Mouse (Mus musculus) midbrain, embryonic 15.5 days (tissue): ENCODE measurements around the gene Sat2. TPM values are rescaled to one million over a fixed set of nuclear protein-coding genes. Genes with fewer than 3 reads are reported as not detected.
"Not testable (repeated sequence)": the region's sequence is repeated elsewhere in the genome, so short reads cannot be mapped to it uniquely, and the experiment has no call there.

Experiments used
- ATAC-seq: fragments of 200-750 bp; cut with Nextera tagmentation; replicated peaks from 2 replicates; pipeline ENCODE4 v1.8.0; 2017; ENCODE audit warnings: moderate TSS enrichment
- H3K27ac ChIP-seq: fragments of 300-500 bp; sonication (generic); 2 replicates; pipeline ENCODE4 v1.5.1; 2015; ENCODE audit warnings: mild to moderate bottlenecking, inconsistent platforms
- H3K27me3 ChIP-seq: fragments of 300-500 bp; sonication (generic); replicated peaks from 2 replicates; pipeline ENCODE4 v1.6.1; 2015; ENCODE audit warnings: inconsistent platforms
- H3K36me3 ChIP-seq: fragments of 300-500 bp; sonication (generic); replicated peaks from 2 replicates; pipeline ENCODE4 v1.6.1; 2015; ENCODE audit warnings: inconsistent platforms
- H3K4me1 ChIP-seq: fragments of 300-500 bp; sonication (generic); 2 replicates; pipeline ENCODE4 v1.6.1; 2015; ENCODE audit warnings: inconsistent platforms
- H3K4me2 ChIP-seq: fragments of 300-500 bp; sonication (generic); 2 replicates; pipeline ENCODE4 v1.6.1; 2015; ENCODE audit warnings: inconsistent platforms, mild to moderate bottlenecking, moderate library complexity
- H3K4me3 ChIP-seq: fragments of 300-500 bp; sonication (generic); 2 replicates; pipeline ENCODE4 v1.5.1; 2015; ENCODE audit warnings: mild to moderate bottlenecking, inconsistent platforms
- H3K9ac ChIP-seq: fragments of 300-500 bp; sonication (generic); 2 replicates; pipeline ENCODE4 v1.6.1; 2015; ENCODE audit warnings: mild to moderate bottlenecking, inconsistent platforms
- H3K9me3 ChIP-seq: fragments of 300-500 bp; sonication (generic); 2 replicates; pipeline ENCODE4 v1.6.1; 2016; ENCODE audit warnings: inconsistent platforms
- WGBS: fragments of 180-500 bp; shearing (Covaris S2); methylation state at CpG from one replicate; pipeline ENCODE4 v1.1.7; 2015; ENCODE audit warnings: mixed read lengths; 5-methylcytosine and 5-hydroxymethylcytosine counted together
- polyA plus RNA-seq: library from polyadenylated mRNA; unstranded; fragments of >200 nt; fragmentation: Nextera tagmentation; extraction: Ambion mirVana; gene quantifications from 2 replicates; pipeline ENCODE4 v1.2.1, GENCODE M21; 2015

Sat2 gene
- polyA plus RNA-seq, 1 experiment from 2014 or later = 24.9 TPM

DNA sequence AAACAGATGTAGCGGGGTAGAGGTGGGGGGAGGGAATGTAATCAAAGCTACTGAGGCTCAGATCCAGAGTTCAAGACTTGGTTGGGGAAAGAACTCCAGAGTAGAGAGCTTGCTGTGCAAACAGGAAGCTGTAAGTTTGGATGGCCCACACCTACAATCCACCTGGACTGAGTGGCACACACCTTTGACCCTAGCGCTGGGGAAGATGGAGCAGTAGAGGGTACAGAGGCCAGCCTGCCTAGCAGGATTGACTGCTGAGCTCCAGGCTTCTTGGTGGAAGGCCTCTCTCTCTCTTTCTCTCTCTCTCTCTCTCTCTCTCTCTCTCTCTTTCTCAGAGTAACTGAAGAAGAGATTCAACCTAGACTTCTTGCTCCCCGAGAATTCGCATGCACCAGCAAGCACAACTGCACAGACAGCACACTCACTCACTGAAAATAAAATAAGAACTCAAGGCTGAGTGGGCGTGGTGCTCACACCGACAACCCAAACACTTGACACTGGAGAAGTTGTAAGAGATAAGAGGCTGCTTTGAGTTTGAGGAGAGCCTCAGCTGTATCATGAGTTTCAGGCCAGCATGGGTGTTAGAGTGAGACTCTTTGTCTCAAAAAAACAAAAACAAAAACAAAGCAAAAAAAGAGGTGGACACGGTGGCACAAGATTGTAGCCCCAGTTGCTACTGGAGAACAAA, 1.3 kb upstream of the Sat2 start:
- H3K4me1 ChIP-seq = peaks cover 11% of the 10 kb centered on the region
- H3K36me3 ChIP-seq = no peaks in the 10 kb centered on the region
- WGBS = 88% methylated on average over 7 of the region's 7 CpGs
- no peak overlapping the region for H3K27ac ChIP-seq
- no peak overlapping the region for H3K4me3 ChIP-seq
- H3K4me2 ChIP-seq = no peak overlapping the region
- H3K9me3 ChIP-seq = no peaks in the 10 kb centered on the region
- H3K27me3 ChIP-seq = 0 out of 2 replicates have a peak, but pooled peaks cover under 1% of the 10 kb centered on the region
- ATAC-seq = no peak
- H3K9ac ChIP-seq = no peak overlapping the region

DNA sequence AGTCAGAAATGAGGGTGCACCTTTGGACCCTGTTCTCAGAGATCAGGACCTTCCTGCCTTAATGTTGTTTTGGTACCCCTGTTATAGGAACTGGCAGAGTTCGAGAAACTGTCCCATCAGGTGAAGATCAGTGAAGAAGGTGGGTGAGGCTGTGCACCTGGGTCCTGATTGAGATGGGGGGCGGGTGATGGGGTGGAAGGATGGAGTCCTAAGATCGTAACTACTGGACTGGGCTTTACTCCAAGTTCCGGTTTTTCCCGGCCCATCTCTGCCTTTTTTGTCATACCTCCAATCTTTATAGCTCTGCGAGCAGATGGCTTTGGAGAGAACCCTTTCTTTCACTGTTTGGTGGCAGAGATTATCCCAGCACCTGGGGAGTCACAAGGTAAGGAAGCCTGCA, 582 bp downstream of the Sat2 start:
- Histone ChIP-seq H3K4me1 (peaks cover 11% of the 10 kb centered on the region), H3K9ac (peak overlapping the region; percentile 63), H3K27me3 (no peaks in the 10 kb centered on the region), H3K36me3 (no peaks in the 10 kb centered on the region), H3K9me3 (no peaks in the 10 kb centered on the region), H3K4me3 (peak overlapping the region; percentile 50), H3K27ac (peak overlapping the region; percentile 82), H3K4me2 (peak overlapping the region; percentile 79)
- WGBS = 47% methylated on average over 6 of the region's 6 CpGs
- ATAC-seq = peak; percentile 56

DNA sequence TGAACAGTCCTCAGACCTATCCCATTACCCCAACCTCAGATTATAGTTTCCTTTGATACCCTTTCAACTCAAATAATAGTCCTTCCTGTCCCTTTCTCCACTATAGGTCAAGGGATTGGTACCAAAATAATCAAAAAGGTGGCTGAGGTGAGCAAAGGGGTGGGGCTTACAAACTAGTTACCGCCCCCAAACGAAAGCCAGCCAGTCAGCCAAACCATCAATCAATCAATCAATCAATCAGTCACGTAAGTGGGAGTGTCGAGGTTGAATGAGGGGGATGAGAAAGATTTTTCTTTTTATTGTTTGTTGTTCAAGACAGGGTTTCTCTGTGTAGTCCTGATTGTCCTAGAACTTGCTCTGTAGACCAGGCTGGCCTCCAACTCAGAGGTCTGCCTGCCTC, 1.2 kb downstream of the Sat2 start:
- 72% methylated on average over 4 of the region's 4 CpGs for whole genome bisulfite sequencing
- no peak overlapping the region; the same call in 1 of the 2 replicates for H3K27ac ChIP-seq
- peak overlapping the region; percentile 50 for H3K4me3 ChIP-seq

DNA sequence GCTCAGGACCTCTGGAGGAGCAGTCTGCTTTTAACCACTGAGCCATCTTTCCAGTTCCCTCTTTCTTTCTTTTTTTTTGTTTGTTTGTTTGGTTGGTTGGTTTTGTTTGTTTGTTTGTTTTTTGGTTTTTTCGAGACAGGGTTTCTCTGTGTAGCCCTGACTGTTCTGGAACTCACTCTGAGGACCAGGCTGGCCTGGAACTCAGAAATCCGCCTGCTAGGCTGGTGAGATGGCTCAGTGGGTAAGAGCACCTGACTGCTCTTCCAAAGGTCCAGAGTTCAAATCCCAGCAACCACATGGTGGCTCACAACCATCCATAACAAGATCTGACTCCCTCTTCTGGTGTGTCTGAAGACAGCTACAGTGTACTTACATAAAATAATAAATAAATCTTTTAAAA, 2.5 kb downstream of the Sat2 start:
- not testable (repeated sequence) for ATAC-seq, H3K9me3 ChIP-seq, H3K4me3 ChIP-seq, H3K27me3 ChIP-seq, H3K9ac ChIP-seq, H3K27ac ChIP-seq, H3K4me2 ChIP-seq, H3K36me3 ChIP-seq
- WGBS = 86% methylated on average over 2 of the region's 2 CpGs
- peaks cover 11% of the 10 kb centered on the region for H3K4me1 ChIP-seq

More for the DNA sequence above, 1.2 kb downstream of the Sat2 start:
- Histone ChIP-seq H3K4me2 (peak overlapping the region; percentile 79), H3K27me3 (no peaks in the 10 kb centered on the region), H3K9me3 (no peaks in the 10 kb centered on the region), H3K36me3 (no peaks in the 10 kb centered on the region), H3K4me1 (peaks cover 11% of the 10 kb centered on the region), H3K9ac (peak overlapping the region; percentile 63; the same call in 1 of the 2 replicates)
- no peak for ATAC-seq

DNA sequence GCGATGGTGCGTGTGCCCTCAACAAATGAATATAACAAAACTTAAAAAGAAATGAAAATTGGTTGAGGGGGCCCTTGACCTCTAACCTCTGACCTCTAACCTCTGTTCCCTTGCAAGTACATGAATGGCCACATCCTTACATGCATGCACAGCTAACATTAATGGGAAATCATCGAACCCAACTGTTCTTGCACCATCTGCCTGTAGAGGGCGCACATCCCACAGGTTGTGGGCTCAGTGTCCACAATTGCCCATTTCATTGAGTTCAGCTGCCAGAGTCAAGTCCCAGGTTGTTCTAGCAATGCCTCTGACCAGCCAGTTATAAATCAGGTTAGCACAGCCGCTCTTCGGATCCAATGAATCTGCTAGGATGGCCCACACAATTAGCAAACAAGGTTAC, 6.5 kb downstream of the Sat2 start:
- Histone ChIP-seq H3K9me3 (no peaks in the 10 kb centered on the region), H3K4me3 (no peak overlapping the region), H3K4me2 (no peak overlapping the region), H3K4me1 (peaks cover 5% of the 10 kb centered on the region), H3K9ac (no peak overlapping the region), H3K27me3 (no peaks in the 10 kb centered on the region), H3K27ac (no peak overlapping the region), H3K36me3 (no peaks in the 10 kb centered on the region)
- ATAC-seq = no peak
- WGBS = 38% methylated on average over 6 of the region's 6 CpGs

DNA sequence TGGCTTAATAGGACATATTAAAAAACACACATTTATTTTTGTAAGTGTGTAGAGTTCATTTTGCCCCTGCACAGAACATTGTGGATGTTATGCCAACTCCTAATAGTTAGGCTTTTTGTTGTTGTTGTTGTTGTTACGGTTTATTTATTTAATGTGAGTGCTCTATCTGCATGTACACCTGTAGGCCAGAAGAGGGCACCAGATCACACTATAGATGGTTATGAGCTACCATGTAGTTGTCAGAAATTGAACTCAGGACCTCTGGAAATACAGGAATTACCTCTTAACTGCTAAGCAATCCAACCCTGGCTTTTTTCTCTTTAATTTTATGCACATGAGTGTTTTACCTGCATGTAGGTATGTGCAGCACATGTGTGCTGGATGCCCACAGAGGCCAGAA, 8.0 kb downstream of the Sat2 start:
- H3K9me3 ChIP-seq = no peaks in the 10 kb centered on the region
- no peak overlapping the region for H3K4me3 ChIP-seq
- no peak overlapping the region for H3K9ac ChIP-seq
- H3K4me2 ChIP-seq = no peak overlapping the region
- no peak for ATAC-seq
- no peaks in the 10 kb centered on the region for H3K27me3 ChIP-seq
- H3K36me3 ChIP-seq = no peaks in the 10 kb centered on the region
- WGBS = 63% methylated on average over 1 of the region's 1 CpGs
- H3K4me1 ChIP-seq = peaks cover 17% of the 10 kb centered on the region
- no peak overlapping the region for H3K27ac ChIP-seq

DNA sequence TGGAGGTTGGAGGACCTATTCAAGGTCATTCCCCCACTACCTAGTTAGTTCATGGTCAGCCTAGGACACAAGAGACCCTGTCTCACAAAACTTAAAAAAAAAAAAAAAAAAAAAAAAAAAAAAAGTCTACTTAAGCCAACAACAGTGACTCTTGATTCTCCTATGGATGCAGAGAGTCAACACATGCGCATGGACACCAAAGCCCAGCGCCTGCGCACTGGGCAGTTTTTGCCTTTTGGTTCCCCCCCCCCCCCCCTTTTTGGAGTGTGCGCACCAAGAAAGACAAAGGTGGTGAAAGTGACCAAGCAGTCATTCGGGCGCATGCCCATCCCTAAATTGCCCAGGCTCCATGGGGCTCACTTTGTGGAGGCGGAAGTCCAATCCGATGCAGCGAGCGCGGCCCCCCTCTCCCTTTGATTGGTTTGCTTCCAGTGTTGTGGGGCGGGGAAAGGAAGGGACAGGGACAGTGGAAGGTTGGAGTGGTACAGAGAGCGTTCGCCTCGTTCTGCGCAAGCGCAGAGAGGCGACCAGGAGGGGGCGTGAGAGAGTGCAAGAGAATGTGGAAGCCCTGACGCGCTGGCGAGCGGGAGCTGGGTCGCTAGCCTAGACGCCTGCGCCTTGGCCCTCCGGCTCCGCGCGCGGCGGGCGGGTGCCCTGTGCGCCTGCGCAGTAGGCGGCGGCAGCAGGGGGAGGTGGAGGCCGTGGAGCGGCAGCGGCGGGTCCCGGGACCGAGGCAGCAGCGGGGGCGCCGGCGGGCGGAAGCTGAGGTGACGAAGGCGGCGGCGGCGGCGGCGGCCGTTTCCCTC, 10.7 kb downstream of the Sat2 start, which contains the start of gene Fxr2:
Fxr2 (plus strand) TSS at position 707 of the 806 bp plus-strand sequence.
- Histone ChIP-seq H3K4me1 (peaks cover 39% of the 10 kb centered on the region), H3K9me3 (no peaks in the 10 kb centered on the region), H3K4me2 (peak within 1 kb of the TSS; percentile 59), H3K27me3 (no peaks in the 10 kb centered on the region), H3K4me3 (peak within 1 kb of the TSS; percentile 92), H3K27ac (peak within 1 kb of the TSS; percentile 95), H3K36me3 (no peaks in the 10 kb centered on the region; the same call in 1 of the 2 replicates), H3K9ac (peak within 1 kb of the TSS; percentile 98)
- under 1% methylated on average over 55 of the region's 56 CpGs for WGBS
- peak; percentile 99 for ATAC-seq

DNA sequence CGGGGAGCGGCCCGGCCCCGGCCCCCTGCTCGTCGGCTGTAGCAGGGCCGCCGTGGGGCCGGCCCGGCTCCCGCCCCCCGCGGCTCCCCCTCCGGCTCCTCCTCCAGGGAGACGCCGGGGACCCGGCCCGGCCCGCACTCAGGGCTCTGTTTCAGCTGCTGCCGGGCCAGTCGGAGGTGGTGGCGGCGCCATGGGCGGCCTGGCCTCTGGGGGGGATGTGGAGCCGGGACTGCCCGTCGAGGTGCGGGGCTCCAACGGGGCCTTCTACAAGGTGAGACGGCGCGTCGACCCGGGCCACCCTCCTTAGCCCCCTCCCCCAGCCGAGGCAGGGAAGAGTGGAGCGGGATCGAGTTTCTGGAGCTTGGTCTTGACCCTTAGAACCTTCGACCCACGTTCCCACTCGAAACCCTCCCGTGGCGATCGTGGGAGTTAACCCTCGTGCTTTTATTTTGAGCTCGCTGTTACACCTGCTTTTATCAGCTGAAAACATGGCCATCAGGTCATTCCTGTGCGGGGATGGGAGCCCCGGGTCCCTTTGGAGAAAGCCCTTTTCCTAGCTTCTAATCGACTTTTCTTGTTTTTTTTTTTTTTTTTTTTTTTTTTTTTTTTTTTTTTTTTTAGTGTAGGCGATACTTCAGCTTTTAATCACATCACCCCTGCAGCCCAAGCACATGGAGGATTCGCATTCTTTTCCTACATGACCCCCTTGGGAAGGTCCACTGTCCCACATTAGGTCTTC, 11.5 kb downstream of the Sat2 start:
- peak overlapping the region; percentile 92 for H3K4me3 ChIP-seq
- H3K9me3 ChIP-seq = no peaks in the 10 kb centered on the region
- H3K9ac ChIP-seq = peak overlapping the region; percentile 98
- H3K4me2 ChIP-seq = peak overlapping the region; percentile 59
- WGBS = under 1% methylated on average over 33 of the region's 50 CpGs
- ATAC-seq = peak; percentile 64
- no peaks in the 10 kb centered on the region; the same call in 1 of the 2 replicates for H3K36me3 ChIP-seq
- no peaks in the 10 kb centered on the region for H3K27me3 ChIP-seq
- H3K27ac ChIP-seq = peak overlapping the region; percentile 95
- peaks cover 39% of the 10 kb centered on the region for H3K4me1 ChIP-seq

DNA sequence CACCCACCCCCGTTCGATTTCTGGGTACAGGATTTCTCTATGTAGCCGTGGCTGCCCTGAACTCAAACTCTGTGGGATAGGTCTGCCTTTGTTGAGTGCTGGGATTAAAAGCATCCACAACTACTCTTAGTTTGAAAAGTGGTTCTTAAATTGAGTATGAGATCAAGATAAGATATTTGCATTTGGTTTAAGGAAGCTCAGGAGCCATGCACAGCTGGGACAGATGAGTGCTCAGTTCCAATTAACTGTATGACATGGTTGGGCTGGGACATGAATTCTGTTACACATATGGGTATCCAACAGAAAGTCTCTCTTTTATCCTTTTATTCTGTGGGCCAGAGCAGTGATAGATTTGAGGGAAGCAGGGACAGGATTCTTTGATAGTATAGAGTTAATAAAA, 13.6 kb downstream of the Sat2 start:
- H3K27ac ChIP-seq = no peak overlapping the region
- H3K9ac ChIP-seq = no peak overlapping the region
- no peaks in the 10 kb centered on the region for H3K9me3 ChIP-seq
- 83% methylated on average over 3 of the region's 3 CpGs for WGBS
- H3K4me3 ChIP-seq = no peak overlapping the region
- H3K27me3 ChIP-seq = no peaks in the 10 kb centered on the region
- H3K4me2 ChIP-seq = peak overlapping the region; percentile 59
- H3K36me3 ChIP-seq = peaks cover 7% of the 10 kb centered on the region; the same call in 1 of the 2 replicates
- no peak for ATAC-seq
- H3K4me1 ChIP-seq = peaks cover 39% of the 10 kb centered on the region

DNA sequence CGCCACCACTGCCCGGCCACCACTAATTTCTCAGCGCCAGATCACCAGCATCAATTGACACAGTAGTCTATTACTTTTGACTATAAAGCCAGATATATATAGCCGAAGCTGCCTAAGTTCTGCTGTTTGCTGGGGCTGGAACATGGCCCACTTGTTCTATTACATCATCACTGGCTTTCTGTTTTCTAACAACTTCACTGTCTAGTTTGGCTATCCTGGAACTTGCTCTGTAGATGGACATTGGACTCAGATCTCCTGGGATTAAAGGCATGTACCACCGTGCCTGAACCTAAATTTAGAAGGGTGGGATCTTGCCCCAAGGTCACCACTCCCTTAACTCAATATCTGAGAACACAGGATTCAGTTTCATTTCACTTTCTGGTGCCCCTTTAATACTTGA, 24.0 kb downstream of the Sat2 start:
- Histone ChIP-seq H3K9ac (no peak overlapping the region), H3K27me3 (no peaks in the 10 kb centered on the region), H3K9me3 (no peaks in the 10 kb centered on the region), H3K36me3 (peaks cover 86% of the 10 kb centered on the region), H3K4me3 (no peak overlapping the region), H3K4me2 (no peak overlapping the region), H3K27ac (no peak overlapping the region), H3K4me1 (no peaks in the 10 kb centered on the region)
- WGBS = 92% methylated on average over 5 of the region's 5 CpGs
- no peak for ATAC-seq

DNA sequence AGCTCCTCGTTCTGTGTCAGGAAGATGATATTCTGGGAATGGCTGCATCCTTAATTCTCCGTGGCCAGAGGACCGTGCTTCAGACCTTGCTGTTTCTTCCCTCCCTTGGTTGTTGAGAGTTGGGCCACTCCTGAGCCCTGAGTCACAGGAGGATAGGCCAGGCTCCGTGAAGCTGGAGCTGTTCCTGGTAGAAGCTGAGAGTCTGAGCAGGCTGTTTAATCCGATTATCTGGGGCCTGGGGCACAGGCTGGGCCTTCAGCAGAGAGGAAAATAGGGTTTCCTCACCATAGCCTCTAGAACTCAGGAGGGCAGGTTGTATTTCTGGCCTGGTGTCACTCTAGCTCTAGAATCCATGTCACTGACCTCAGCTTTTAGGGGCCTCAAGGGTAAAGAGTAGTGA, 31.6 kb downstream of the Sat2 start:
- Histone ChIP-seq H3K9ac (no peak overlapping the region), H3K27ac (peak overlapping the region; percentile 43; the same call in 1 of the 2 replicates), H3K4me3 (no peak overlapping the region), H3K36me3 (peaks cover 58% of the 10 kb centered on the region), H3K4me2 (no peak overlapping the region), H3K27me3 (no peaks in the 10 kb centered on the region), H3K4me1 (peaks cover 9% of the 10 kb centered on the region), H3K9me3 (no peaks in the 10 kb centered on the region)
- ATAC-seq = no peak
- 53% methylated on average over 5 of the region's 5 CpGs for WGBS

DNA sequence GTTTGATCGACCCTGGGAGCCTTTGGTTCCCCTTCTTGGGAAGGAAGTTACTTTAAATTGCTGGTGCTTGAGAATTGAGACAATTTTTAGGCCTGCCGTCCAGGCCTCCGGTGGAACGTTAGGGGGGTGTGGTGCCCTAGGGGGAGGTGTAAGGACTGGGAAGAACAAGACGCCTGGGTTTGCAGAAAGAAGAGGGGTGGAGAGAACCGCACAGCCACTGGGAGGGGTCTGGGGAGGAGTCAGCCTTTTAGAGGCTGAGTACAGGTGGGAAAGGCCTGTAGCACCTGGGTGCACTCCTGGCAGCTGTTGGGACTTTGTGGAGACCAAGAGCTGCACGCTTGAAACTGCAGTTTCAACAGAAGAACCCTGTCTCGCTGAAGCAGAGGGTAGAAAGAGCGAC, 32.9 kb downstream of the Sat2 start:
- Histone ChIP-seq H3K4me1 (peaks cover 9% of the 10 kb centered on the region), H3K36me3 (peaks cover 51% of the 10 kb centered on the region)
- ATAC-seq = no peak

More for the DNA sequence above, 32.9 kb downstream of the Sat2 start:
- WGBS = 47% methylated on average over 9 of the region's 9 CpGs
- Histone ChIP-seq H3K4me2 (no peak overlapping the region), H3K27ac (no peak overlapping the region), H3K9me3 (no peaks in the 10 kb centered on the region), H3K9ac (no peak overlapping the region), H3K4me3 (no peak overlapping the region), H3K27me3 (no peaks in the 10 kb centered on the region)
